Mouse (Mus musculus) forebrain, embryonic 10.5 days (tissue): ENCODE measurements at regions not wholly inside any gene's neighbourhood (a gene's known extent, or its start where the extent isn't known, plus 50 kb on each side); places are given as distances from the start of the nearest gene placed in this dataset.

ENCODE experiments used
- DNase-seq: peaks from one replicate; pipeline ENCODE4 v3.0.0-alpha.2; 2017; ENCODE audit warnings: low spot score; ENCODE audit errors: extremely low spot score
- H3K27ac ChIP-seq: fragments of 300-500 bp; sonication (generic); 2 replicates; pipeline ENCODE4 v1.5.1; 2016; ENCODE audit warnings: mild to moderate bottlenecking
- H3K27me3 ChIP-seq: fragments of 300-500 bp; sonication (generic); 2 replicates; pipeline ENCODE4 v1.6.1; 2016; ENCODE audit warnings: mild to moderate bottlenecking; ENCODE audit not compliant: poor library complexity, severe bottlenecking
- H3K36me3 ChIP-seq: fragments of 300-500 bp; sonication (generic); replicated peaks from 2 replicates; pipeline ENCODE4 v1.6.1; 2016; ENCODE audit warnings: mild to moderate bottlenecking, moderate library complexity
- H3K4me1 ChIP-seq: fragments of 300-500 bp; sonication (generic); 2 replicates; pipeline ENCODE4 v1.6.1; 2016
- H3K4me3 ChIP-seq: fragments of 300-500 bp; sonication (generic); 2 replicates; pipeline ENCODE4 v1.5.1; 2016; ENCODE audit warnings: mild to moderate bottlenecking, moderate library complexity
- H3K9me3 ChIP-seq: fragments of 300-500 bp; sonication (generic); 2 replicates; pipeline ENCODE4 v1.6.1; 2016; ENCODE audit warnings: mild to moderate bottlenecking, moderate library complexity
- WGBS: fragments of 180-500 bp; shearing (Covaris S2); methylation state at CpG from one replicate; pipeline ENCODE4 v1.1.7; 2016; 5-methylcytosine and 5-hydroxymethylcytosine counted together

DNA sequence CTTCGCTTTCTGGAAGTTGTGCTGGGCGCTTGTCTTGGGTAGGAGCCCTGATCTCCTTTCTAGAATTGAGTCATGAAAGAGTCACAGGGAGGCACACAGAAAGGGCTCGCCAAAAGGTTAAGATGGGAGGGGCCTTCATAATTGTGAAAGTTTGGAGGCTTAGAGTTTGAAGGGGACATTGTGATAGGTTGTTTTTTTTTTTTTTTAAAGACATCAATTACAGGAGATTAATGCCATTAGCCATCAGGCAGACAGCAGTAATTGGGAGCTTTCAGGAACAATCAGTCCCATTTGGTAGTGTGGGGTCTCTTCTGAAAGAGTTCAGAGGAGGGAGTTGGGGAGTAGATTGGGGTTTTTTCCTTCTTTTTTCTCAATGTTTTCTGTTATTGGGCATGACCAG, 294.4 kb downstream of the Matn1 start:
- Histone ChIP-seq H3K4me3 (no peak overlapping the region), H3K9me3 (0 out of 2 replicates have a peak, but pooled peaks cover 3% of the 10 kb centered on the region), H3K27ac (peak overlapping the region; percentile 93), H3K4me1 (peaks cover 60% of the 10 kb centered on the region), H3K36me3 (no peaks in the 10 kb centered on the region), H3K27me3 (peaks cover 6% of the 10 kb centered on the region; the same call in 1 of the 2 replicates)
- DNase-seq, result peak; percentile 41
- WGBS, result 43% methylated on average over 3 of the region's 3 CpGs

DNA sequence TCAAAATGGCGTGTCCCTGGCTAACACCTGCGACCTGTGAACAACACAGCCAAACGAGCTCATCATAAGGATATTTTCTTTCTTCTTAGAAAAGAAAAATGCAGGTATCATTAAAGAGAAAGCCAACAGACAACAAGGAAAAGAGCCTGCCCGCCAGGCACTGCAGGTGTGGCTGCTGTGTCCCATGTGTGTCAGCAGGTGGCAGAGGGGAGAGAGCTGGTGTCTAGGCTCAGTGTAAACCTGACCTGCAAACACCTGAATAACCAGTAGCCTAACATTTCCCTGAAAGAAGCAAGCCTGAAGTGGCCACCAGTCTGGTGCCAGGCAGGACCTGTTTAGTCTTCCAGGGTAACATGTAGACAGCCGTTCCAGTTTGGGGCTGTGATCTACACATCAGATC, 294.9 kb downstream of the Matn1 start:
- no peak for DNase-seq
- Histone ChIP-seq H3K4me1 (peaks cover 66% of the 10 kb centered on the region), H3K27ac (peak overlapping the region; percentile 93), H3K4me3 (no peak overlapping the region), H3K27me3 (peaks cover 6% of the 10 kb centered on the region; the same call in 1 of the 2 replicates), H3K9me3 (0 out of 2 replicates have a peak, but pooled peaks cover 3% of the 10 kb centered on the region), H3K36me3 (no peaks in the 10 kb centered on the region)
- 67% methylated on average over 5 of the region's 5 CpGs for WGBS

GRCm38 (mm10) chr4:131240457-131240856, 296.3 kb downstream of the Matn1 start:
- WGBS, result 87% methylated on average over 4 of the region's 4 CpGs
- peaks cover 72% of the 10 kb centered on the region for H3K4me1 ChIP-seq
- no peak overlapping the region for H3K4me3 ChIP-seq
- H3K9me3 ChIP-seq, result 0 out of 2 replicates have a peak, but pooled peaks cover 3% of the 10 kb centered on the region
- DNase-seq, result no peak
- peaks cover 6% of the 10 kb centered on the region for H3K27me3 ChIP-seq
- H3K36me3 ChIP-seq, result no peaks in the 10 kb centered on the region
- peak overlapping the region; percentile 93; the same call in 1 of the 2 replicates for H3K27ac ChIP-seq

GRCm38 (mm10) chr4:131242250-131242649, 298.1 kb downstream of the Matn1 start:
- peaks cover 55% of the 10 kb centered on the region for H3K4me1 ChIP-seq
- no peak overlapping the region for H3K4me3 ChIP-seq
- no peak for DNase-seq
- peaks cover 10% of the 10 kb centered on the region; the same call in 1 of the 2 replicates for H3K27me3 ChIP-seq
- 0 out of 2 replicates have a peak, but pooled peaks cover 3% of the 10 kb centered on the region for H3K9me3 ChIP-seq
- 74% methylated on average over 4 of the region's 4 CpGs for WGBS
- no peaks in the 10 kb centered on the region for H3K36me3 ChIP-seq
- H3K27ac ChIP-seq, result peak overlapping the region; percentile 89

- H3K4me3 ChIP-seq, result no peak overlapping the region
- peak overlapping the region; percentile 89 for H3K27ac ChIP-seq
- peaks cover 38% of the 10 kb centered on the region for H3K4me1 ChIP-seq
- H3K9me3 ChIP-seq, result 0 out of 2 replicates have a peak, but pooled peaks cover 3% of the 10 kb centered on the region
- WGBS, result 31% methylated on average over 9 of the region's 9 CpGs
- no peak for DNase-seq
- H3K36me3 ChIP-seq, result no peaks in the 10 kb centered on the region
- peaks cover 10% of the 10 kb centered on the region; the same call in 1 of the 2 replicates for H3K27me3 ChIP-seq
Measured at GRCm38 (mm10) chr4:131243744-131244387, 299.7 kb downstream of the Matn1 start.

GRCm38 (mm10) chr4:131252602-131253442, 308.6 kb downstream of the Matn1 start:
- WGBS, result 18% methylated on average over 30 of the region's 30 CpGs
- H3K27me3 ChIP-seq, result peaks cover 19% of the 10 kb centered on the region
- H3K27ac ChIP-seq, result peak overlapping the region; percentile 81
- peak; percentile 83 for DNase-seq
- H3K9me3 ChIP-seq, result no peaks in the 10 kb centered on the region
- H3K4me3 ChIP-seq, result peak overlapping the region; percentile 37
- no peaks in the 10 kb centered on the region for H3K36me3 ChIP-seq
- H3K4me1 ChIP-seq, result peaks cover 44% of the 10 kb centered on the region

DNA sequence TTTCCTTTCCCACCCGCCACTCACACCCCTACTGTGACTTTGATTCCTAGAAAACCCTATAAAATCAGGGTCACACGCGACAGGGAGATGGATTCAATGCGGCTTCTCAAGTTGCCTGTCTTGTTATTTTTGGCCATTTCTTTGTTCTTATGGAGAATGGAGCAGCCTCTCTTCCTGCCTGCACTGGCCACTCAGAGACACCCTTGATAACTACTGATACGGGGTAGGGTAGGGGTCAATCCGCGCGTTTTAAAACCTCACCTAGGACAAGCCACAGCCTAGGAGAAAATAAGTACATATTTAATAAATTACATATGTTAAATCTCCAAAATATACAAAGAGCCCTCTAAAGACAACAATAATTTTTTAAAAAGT, 309.2 kb downstream of the Matn1 start:
- H3K9me3 ChIP-seq, result no peaks in the 10 kb centered on the region
- H3K4me1 ChIP-seq, result peaks cover 44% of the 10 kb centered on the region
- peak overlapping the region; percentile 81 for H3K27ac ChIP-seq
- 7% methylated on average over 8 of the region's 8 CpGs for WGBS
- no peak for DNase-seq
- peaks cover 19% of the 10 kb centered on the region for H3K27me3 ChIP-seq
- H3K36me3 ChIP-seq, result no peaks in the 10 kb centered on the region
- peak overlapping the region; percentile 37 for H3K4me3 ChIP-seq

DNA sequence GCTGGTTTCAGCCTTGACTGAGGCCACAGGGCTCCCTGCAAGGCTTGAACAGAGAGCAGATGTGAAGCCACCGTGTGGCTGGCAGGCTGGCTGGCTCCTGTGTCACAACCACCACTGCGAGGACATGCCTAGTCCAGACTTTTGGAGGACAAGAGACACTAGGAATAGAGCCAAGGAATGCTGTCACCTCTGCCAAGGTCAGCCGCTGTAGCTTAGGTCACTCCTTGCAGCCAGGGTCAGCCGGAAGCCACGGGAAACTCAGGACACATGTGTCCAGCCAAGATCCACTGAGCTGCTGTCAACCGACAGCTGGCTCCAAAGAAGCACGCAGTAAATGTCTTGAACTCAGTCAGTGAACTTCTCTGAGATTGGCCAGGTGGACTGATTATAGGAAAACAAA, 310.1 kb downstream of the Matn1 start:
- no peak for DNase-seq

DNA sequence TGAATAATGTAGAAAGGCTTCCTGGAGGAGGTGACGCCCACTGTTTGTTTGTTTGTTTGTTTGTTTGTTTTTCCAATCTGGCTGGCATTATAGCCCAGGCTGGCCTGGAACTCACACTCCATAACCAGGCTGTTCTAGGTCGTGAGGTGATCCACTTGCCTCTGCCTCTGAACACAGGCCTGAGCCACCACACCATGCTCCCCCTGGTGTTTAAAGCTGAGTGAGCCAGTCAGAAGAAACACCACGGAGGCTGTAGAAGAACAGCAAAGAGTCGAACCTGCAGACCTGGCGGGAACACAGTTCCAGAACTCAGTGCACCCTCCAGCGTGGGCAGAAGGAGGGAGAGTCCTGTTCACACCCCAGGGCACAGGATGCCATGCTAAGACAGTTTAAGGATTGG, 310.5 kb downstream of the Matn1 start:
- 57% methylated on average over 6 of the region's 6 CpGs for WGBS
- Histone ChIP-seq H3K9me3 (no peaks in the 10 kb centered on the region), H3K27ac (peak overlapping the region; percentile 81), H3K4me3 (no peak overlapping the region), H3K27me3 (peaks cover 19% of the 10 kb centered on the region), H3K36me3 (no peaks in the 10 kb centered on the region), H3K4me1 (peaks cover 44% of the 10 kb centered on the region)
- no peak for DNase-seq

More for the DNA sequence above, 310.1 kb downstream of the Matn1 start:
- Histone ChIP-seq H3K4me3 (no peak overlapping the region), H3K9me3 (no peaks in the 10 kb centered on the region), H3K27me3 (peaks cover 19% of the 10 kb centered on the region), H3K4me1 (peaks cover 44% of the 10 kb centered on the region), H3K27ac (peak overlapping the region; percentile 81), H3K36me3 (no peaks in the 10 kb centered on the region)
- WGBS, result 70% methylated on average over 7 of the region's 7 CpGs

- H3K27me3 ChIP-seq, result peaks cover 13% of the 10 kb centered on the region; the same call in 1 of the 2 replicates
- no peak overlapping the region for H3K4me3 ChIP-seq
- peaks cover 25% of the 10 kb centered on the region for H3K4me1 ChIP-seq
- no peaks in the 10 kb centered on the region for H3K9me3 ChIP-seq
- peak overlapping the region; percentile 52 for H3K27ac ChIP-seq
- WGBS, result 84% methylated on average over 2 of the region's 2 CpGs
- no peaks in the 10 kb centered on the region for H3K36me3 ChIP-seq
- DNase-seq, result no peak
Measured at GRCm38 (mm10) chr4:131261236-131261635, 317.1 kb downstream of the Matn1 start.

- 85% methylated on average over 6 of the region's 6 CpGs for WGBS
- peak overlapping the region; percentile 62 for H3K27ac ChIP-seq
Measured at GRCm38 (mm10) chr4:131262909-131263308, 318.7 kb downstream of the Matn1 start.

DNA sequence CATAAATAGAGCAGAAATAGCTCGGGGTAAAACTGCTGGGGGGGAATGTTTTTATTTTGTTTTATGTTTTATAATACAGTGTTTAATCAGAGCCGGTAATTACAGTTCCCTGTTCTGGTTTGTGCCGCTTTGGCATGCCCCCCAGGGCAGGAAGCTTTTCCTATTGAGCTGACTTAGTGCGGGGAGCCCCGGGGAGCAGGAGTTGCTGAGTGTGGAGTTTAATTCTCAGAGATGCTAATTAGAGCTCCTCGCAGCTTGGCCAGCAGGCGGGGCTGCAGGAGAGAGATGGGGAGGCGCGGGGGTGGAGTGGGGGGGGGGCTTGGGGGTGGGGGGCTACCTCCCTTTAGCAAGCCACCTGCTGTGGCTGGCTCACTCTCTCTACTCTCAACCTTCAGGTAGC, 322.6 kb downstream of the Matn1 start:
- Histone ChIP-seq H3K27ac (0 out of 2 replicates have a peak overlapping the region, but pooled peaks have one; percentile 51), H3K9me3 (no peaks in the 10 kb centered on the region), H3K36me3 (no peaks in the 10 kb centered on the region), H3K27me3 (peaks cover 35% of the 10 kb centered on the region), H3K4me1 (peaks cover 40% of the 10 kb centered on the region), H3K4me3 (no peak overlapping the region)
- WGBS, result 8% methylated on average over 9 of the region's 9 CpGs
- DNase-seq, result no peak

More at GRCm38 (mm10) chr4:131262909-131263308, 318.7 kb downstream of the Matn1 start:
- peaks cover 41% of the 10 kb centered on the region for H3K4me1 ChIP-seq
- no peaks in the 10 kb centered on the region for H3K9me3 ChIP-seq
- no peak for DNase-seq
- H3K4me3 ChIP-seq, result no peak overlapping the region
- no peaks in the 10 kb centered on the region for H3K36me3 ChIP-seq
- peaks cover 23% of the 10 kb centered on the region; the same call in 1 of the 2 replicates for H3K27me3 ChIP-seq

DNA sequence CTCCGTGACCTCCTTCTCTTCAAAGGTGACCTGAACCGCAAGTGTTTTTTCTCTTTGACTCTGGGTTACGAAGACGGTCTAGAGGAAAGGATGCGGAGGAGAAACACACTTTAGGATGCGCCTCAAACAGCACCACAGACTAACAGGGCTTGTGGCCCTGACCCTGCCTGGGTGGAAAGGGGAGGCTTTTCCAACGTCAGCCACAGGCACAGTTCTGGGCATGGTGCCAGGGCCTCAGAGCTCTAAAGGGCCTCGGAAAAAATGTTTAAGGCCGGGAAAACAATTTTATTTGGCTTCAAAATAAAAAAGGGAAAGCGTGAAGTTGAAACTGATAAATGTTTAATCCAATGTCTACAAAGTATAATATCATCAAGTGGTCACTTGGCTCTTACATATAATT, 323.6 kb downstream of the Matn1 start:
- H3K4me3 ChIP-seq, result no peak overlapping the region
- 76% methylated on average over 10 of the region's 10 CpGs for WGBS
- no peaks in the 10 kb centered on the region for H3K9me3 ChIP-seq
- H3K36me3 ChIP-seq, result no peaks in the 10 kb centered on the region
- no peak for DNase-seq
- H3K27me3 ChIP-seq, result peaks cover 32% of the 10 kb centered on the region
- H3K4me1 ChIP-seq, result peaks cover 38% of the 10 kb centered on the region
- no peak overlapping the region for H3K27ac ChIP-seq
